Comparison of ENCODE assay signal across 8 mouse cellular contexts in the genomic region with DNA sequence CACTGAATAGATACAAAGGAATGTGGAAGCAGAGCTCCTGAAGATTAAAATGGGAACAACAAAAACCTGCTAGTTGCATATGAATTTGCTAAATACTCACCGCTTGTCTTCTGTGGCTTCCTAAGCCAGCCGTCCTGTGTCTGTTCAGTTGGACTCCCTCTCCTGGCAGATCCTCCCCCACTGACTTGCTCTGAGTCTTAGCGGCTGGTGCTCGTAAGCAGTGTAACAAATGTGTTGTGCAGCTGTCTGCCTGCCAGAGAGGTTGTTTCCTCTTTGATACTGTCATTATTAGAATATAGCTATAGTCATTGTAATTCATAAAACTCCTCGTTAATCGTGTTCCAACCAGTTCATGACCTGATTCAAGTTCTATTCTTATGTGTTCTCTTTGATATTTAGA. TPM values are rescaled to one million over a fixed set of nuclear protein-coding genes. Genes with fewer than 3 reads are reported as not detected.
DNase-seq lines count a peak whose midpoint lies in the region; ATAC-seq lines count a peak whose summit lies in the region.

A gene (minus strand): TSS at position 192 of the 400 bp plus-strand sequence.

- ATAC-seq in inflammation-experienced regulatory T-cells, adult 6 months: no peak

- DNase-seq in adrenal gland, postnatal 10 days: peak; percentile 29
- no peak for DNase-seq in adrenal gland, adult 8-10 months
- peak; percentile 7 for DNase-seq in urinary bladder, postnatal 25 days (ENCODE audit: low spot score)
- no peak for DNase-seq in urinary bladder, postnatal 10 days (ENCODE audit: low spot score)
- peak; percentile 81 for DNase-seq in kidney, postnatal 10 days
- peak; percentile 71 for DNase-seq in lung, postnatal 10 days
- peak; percentile 59 for DNase-seq in testis, postnatal 14 days (ENCODE audit: low spot score)

RNA-seq across cellular contexts. Expression of the gene that starts here (rescaled TPM):
- total RNA-seq in adrenal gland, postnatal 10 days (2021): under 1 TPM; 0.21 to 0.27 TPM
- under 1 TPM in 3 of 4 experiments, not detected in 1; 0.17 to 0.56 (median 0.37) TPM for total RNA-seq in adrenal gland, adult 8-10 months (2022)
- polyA plus RNA-seq in inflammation-experienced regulatory T-cells, adult 6 months (2017; shearing (Covaris generic)): 1 to 10 TPM in 1 of 3 experiments, under 1 TPM in 2; 0.16 to 1.2 (median 0.23) TPM

Comparison
In these comparisons a context has a peak if more than half of its experiments do, and no peak if none do; other contexts are left out.
1. DNase-seq: peak in urinary bladder, postnatal 25 days (single experiment), kidney, postnatal 10 days (single experiment), lung, postnatal 10 days (single experiment) and testis, postnatal 14 days (single experiment); none in adrenal gland, adult 8-10 months (single experiment) and urinary bladder, postnatal 10 days (single experiment).
2. Peak in DNase-seq in adrenal gland, postnatal 10 days; RNA of the gene not detected or under 1 TPM.